Mouse (Mus musculus) E14TG2a.4 (cell line): ENCODE measurements around the gene Clpb.
A peak's percentile ranks its signal among the peaks of the same experiment; 100 is the strongest.

Experiments
- CTCF ChIP-seq: conservative IDR thresholded peaks from 2 replicates; pipeline ENCODE4 v1.5.1; 2014; ENCODE audit warnings: low read length
- NANOG ChIP-seq: IDR thresholded peaks from 2 replicates; pipeline ENCODE4 v1.6.1; 2014; ENCODE audit warnings: borderline replicate concordance, low read length, mixed read lengths

GRCm38 (mm10) chr7:101663514-101664159, at the start of gene Clpb:
- peak; percentile 68 for TF ChIP-seq CTCF
- TF ChIP-seq NANOG: no peak
